Mouse (Mus musculus) intestine, embryonic 14.5 days (tissue): ENCODE results near the gene Slc35e3. TPM values are rescaled to one million over a fixed set of nuclear protein-coding genes. Genes with fewer than 3 reads are reported as not detected.
A peak's percentile ranks its signal among the peaks of the same experiment; 100 is the strongest.

Experiments
- ATAC-seq: fragments of 200-750 bp; cut with Nextera tagmentation; replicated peaks from 2 replicates; pipeline ENCODE4 v1.8.0; 2017; ENCODE audit warnings: low read depth, moderate number of reproducible peaks, moderate TSS enrichment, moderate library complexity; ENCODE audit not compliant: low FRiP score, low TSS enrichment
- DNase-seq: peaks from one replicate; pipeline ENCODE4 v3.0.0-alpha.2; 2018; ENCODE audit warnings: low spot score
- H3K27ac ChIP-seq: fragments of 300-500 bp; sonication (generic); 2 replicates; pipeline ENCODE4 v1.5.1; 2014; ENCODE audit warnings: low read depth, mild to moderate bottlenecking, control low read depth
- H3K27me3 ChIP-seq: fragments of 300-500 bp; sonication (generic); replicated peaks from 2 replicates; pipeline ENCODE4 v1.6.1; 2014; ENCODE audit warnings: low read length, control low read depth; ENCODE audit not compliant: control insufficient read depth, insufficient read depth
- H3K36me3 ChIP-seq: fragments of 300-500 bp; sonication (generic); 2 replicates; pipeline ENCODE4 v1.6.1; 2014; ENCODE audit warnings: low read length, control low read depth; ENCODE audit not compliant: control insufficient read depth, insufficient read depth
- H3K4me1 ChIP-seq: fragments of 300-500 bp; sonication (generic); replicated peaks from 2 replicates; pipeline ENCODE4 v1.6.1; 2014; ENCODE audit warnings: low read length, control low read depth, mixed read lengths; ENCODE audit not compliant: control insufficient read depth, insufficient read depth
- H3K4me2 ChIP-seq: fragments of 300-500 bp; sonication (generic); 2 replicates; pipeline ENCODE4 v1.6.1; 2014; ENCODE audit warnings: low read length
- H3K4me3 ChIP-seq: fragments of 300-500 bp; sonication (generic); 2 replicates; pipeline ENCODE4 v1.5.1; 2014; ENCODE audit warnings: low read depth, low read length, control low read depth, mixed read lengths
- H3K9ac ChIP-seq: fragments of 300-500 bp; sonication (generic); 2 replicates; pipeline ENCODE4 v1.6.1; 2014; ENCODE audit warnings: mild to moderate bottlenecking, low read length
- H3K9me3 ChIP-seq: fragments of 300-500 bp; sonication (generic); 2 replicates; pipeline ENCODE4 v1.6.1; 2016; ENCODE audit warnings: low read length, control low read depth; ENCODE audit not compliant: control insufficient read depth
- WGBS: fragments of 180-500 bp; shearing (Covaris S2); extraction: QIAGEN DNeasy Blood & Tissue Kit; methylation state at CpG from one replicate; pipeline ENCODE4 v1.1.7; 2014; 5-methylcytosine and 5-hydroxymethylcytosine counted together
- polyA plus RNA-seq: library from polyadenylated mRNA; unstranded; fragments of >200 nt; fragmentation: Nextera tagmentation; extraction: Ambion mirVana; gene quantifications from 2 replicates; pipeline ENCODE4 v1.2.1, GENCODE M21; 2014

The Slc35e3 gene
- polyA plus RNA-seq, 1 experiment from 2014 or later: 10.8 TPM

DNA sequence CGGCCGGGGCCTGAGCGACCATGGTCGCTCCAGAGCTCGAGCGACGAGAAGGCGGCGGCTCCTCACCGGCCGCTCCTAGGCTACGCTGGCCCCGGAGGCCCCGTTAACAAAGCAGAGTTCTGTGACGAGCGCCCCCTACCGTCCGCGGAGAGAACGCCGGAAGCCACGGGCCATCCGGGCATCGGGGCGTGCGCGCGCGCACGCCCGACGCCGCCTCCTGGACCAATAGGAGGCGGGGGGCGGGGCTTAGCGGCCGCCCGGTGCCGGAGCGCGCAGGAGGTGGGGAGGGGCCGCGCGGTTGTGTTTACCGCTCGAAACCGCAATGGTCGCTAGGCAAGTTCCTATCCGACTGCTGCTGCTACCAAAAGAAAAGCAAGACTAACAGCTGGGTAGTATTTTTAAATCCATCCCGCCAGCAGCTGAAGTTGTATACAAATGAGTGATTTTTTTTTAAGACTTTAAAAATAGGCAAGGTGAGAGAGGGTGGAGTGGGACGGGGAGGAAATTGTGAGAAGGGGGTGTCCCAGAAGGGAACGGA lies 35.5 kb downstream of the Slc35e3 start, which contains the start of gene Mdm2:
TSS of gene Mdm2 (minus strand) at position 155 of the 538 bp plus-strand sequence.
- H3K9me3 ChIP-seq: no peaks in the 10 kb centered on the region
- no peaks in the 10 kb centered on the region for H3K27me3 ChIP-seq
- H3K9ac ChIP-seq: peak within 1 kb of the TSS; percentile 96
- H3K27ac ChIP-seq: peak within 1 kb of the TSS; percentile 95
- H3K4me1 ChIP-seq: peaks cover 13% of the 10 kb centered on the region
- peak; percentile 100 for DNase-seq
- peak within 1 kb of the TSS; percentile 62 for H3K4me3 ChIP-seq
- H3K4me2 ChIP-seq: peak within 1 kb of the TSS; percentile 91
- ATAC-seq: peak; percentile 92
- under 1% methylated on average over 52 of the region's 52 CpGs for WGBS
- peaks cover 28% of the 10 kb centered on the region for H3K36me3 ChIP-seq

DNA sequence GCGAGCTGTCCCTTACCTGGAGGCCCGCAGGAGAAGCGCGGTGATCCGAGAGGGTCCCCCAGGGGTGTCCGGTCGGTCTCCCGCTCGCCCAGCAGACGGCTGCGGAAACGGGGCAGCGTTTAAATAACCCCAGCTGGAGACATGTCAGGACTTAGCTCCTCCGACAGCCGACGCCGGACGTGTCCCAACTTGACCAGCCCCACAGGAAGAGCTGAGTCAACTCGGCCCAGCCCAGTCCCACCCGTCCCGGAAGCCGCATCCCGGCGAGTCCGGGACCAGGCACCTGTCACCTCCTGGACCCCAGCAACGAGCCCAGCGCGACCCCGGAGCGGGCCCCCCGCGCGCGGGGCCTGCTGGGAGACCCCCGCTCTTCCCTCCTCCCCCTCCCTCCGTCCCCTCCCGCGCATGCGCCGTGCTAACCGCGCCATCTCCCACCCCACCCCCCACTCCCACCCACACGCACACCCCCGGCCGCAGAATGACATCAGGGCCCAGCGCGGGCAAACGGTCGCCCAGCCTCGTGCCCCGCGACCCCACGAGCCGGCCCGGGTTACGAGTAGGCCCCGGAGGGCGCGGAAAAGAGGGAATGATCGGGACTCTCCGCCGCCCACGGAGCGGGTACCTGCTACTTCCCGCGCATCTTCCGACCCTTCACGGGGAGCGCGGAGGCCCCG lies 36.1 kb downstream of the Slc35e3 start:
- Histone ChIP-seq H3K9me3 (no peaks in the 10 kb centered on the region), H3K9ac (peak overlapping the region; percentile 96), H3K27me3 (no peaks in the 10 kb centered on the region), H3K4me2 (peak overlapping the region; percentile 91), H3K27ac (peak overlapping the region; percentile 95), H3K4me1 (peaks cover 13% of the 10 kb centered on the region), H3K36me3 (peaks cover 34% of the 10 kb centered on the region), H3K4me3 (peak overlapping the region; percentile 62)
- ATAC-seq (peak; percentile 80), DNase-seq (peak; percentile 90)
- WGBS: 1% methylated on average over 63 of the region's 71 CpGs

DNA sequence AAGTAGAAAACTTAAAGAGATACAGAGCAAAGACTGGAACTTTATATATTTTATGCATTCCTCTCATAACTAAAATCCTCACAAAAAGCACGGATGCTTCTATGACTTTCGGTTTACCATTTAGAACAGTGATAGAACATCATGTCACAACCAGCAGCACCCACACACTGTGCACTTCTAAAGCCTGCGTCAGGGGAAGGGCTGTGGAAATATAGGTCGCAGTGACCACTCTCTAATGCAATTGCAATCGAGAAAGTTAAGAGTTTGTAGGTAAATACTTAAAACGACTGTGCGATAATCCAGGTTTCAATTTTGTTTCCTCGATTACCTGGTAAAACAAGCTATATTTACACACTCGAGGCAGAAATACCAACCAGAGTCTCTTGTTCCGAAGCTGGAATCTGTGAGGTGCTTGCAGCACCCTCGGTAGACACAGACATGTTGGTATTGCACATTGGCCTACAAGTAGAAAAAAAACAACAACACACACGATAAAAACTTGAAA lies 36.8 kb downstream of the Slc35e3 start:
- H3K27ac ChIP-seq: no peak overlapping the region; the same call in 1 of the 2 replicates
- peak overlapping the region; percentile 91 for H3K4me2 ChIP-seq
- H3K27me3 ChIP-seq: no peaks in the 10 kb centered on the region
- 46% methylated on average over 12 of the region's 12 CpGs for WGBS
- H3K4me1 ChIP-seq: peaks cover 13% of the 10 kb centered on the region
- peaks cover 41% of the 10 kb centered on the region for H3K36me3 ChIP-seq
- H3K9me3 ChIP-seq: no peaks in the 10 kb centered on the region
- ATAC-seq (no peak), DNase-seq (no peak)
- peak overlapping the region; percentile 62 for H3K4me3 ChIP-seq
- peak overlapping the region; percentile 96 for H3K9ac ChIP-seq

DNA sequence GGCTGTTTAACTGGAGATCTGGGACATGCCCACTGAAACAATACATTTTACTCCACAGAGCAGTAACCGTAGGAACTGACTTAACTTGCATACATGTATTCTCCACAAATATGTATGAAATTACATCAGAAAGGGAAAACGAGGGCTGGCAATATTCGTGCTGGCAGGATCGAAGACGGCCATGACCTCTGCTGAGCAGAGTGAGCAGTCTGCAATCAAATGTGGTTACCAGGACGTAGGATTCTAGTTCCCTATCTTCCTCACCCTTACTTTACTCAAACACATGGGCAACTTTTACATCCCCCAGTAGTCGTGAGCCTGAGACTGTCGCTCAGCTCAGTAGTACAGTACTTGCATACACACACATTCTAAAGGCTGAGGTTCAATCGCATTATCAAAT lies 37.3 kb downstream of the Slc35e3 start:
- 81% methylated on average over 9 of the region's 9 CpGs for WGBS
- peak overlapping the region; percentile 62 for H3K4me3 ChIP-seq
- DNase-seq: no peak
- H3K4me1 ChIP-seq: peaks cover 13% of the 10 kb centered on the region
- H3K27ac ChIP-seq: no peak overlapping the region
- H3K9ac ChIP-seq: no peak overlapping the region
- H3K9me3 ChIP-seq: no peaks in the 10 kb centered on the region
- peak overlapping the region; percentile 91 for H3K4me2 ChIP-seq
- peaks cover 46% of the 10 kb centered on the region for H3K36me3 ChIP-seq
- no peaks in the 10 kb centered on the region for H3K27me3 ChIP-seq
- ATAC-seq: no peak

DNA sequence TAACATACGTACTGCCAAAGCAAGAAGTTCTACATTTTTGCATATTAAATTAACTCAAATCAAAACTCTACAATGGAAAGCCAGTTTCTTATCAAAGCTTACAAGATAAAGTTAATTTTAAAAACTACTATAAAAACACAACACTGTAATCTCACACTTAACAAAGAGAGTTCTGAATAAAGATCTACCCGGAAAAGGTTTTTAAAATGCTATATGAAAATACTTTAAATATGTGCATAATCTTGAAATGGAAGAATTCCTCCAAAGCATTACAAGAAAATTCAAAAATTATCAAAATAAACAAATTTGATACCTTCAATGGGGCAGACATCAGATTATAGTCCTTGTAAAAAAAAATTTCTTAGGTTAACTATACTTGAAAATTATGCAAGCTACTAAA lies 37.8 kb downstream of the Slc35e3 start:
- H3K36me3 ChIP-seq: peaks cover 51% of the 10 kb centered on the region
- ATAC-seq (no peak), DNase-seq (no peak)
- H3K9ac ChIP-seq: no peak overlapping the region
- H3K4me2 ChIP-seq: no peak overlapping the region
- WGBS: 95% methylated on average over 2 of the region's 2 CpGs
- H3K9me3 ChIP-seq: no peaks in the 10 kb centered on the region
- no peaks in the 10 kb centered on the region for H3K27me3 ChIP-seq
- no peak overlapping the region for H3K27ac ChIP-seq
- peaks cover 13% of the 10 kb centered on the region for H3K4me1 ChIP-seq
- H3K4me3 ChIP-seq: no peak overlapping the region

DNA sequence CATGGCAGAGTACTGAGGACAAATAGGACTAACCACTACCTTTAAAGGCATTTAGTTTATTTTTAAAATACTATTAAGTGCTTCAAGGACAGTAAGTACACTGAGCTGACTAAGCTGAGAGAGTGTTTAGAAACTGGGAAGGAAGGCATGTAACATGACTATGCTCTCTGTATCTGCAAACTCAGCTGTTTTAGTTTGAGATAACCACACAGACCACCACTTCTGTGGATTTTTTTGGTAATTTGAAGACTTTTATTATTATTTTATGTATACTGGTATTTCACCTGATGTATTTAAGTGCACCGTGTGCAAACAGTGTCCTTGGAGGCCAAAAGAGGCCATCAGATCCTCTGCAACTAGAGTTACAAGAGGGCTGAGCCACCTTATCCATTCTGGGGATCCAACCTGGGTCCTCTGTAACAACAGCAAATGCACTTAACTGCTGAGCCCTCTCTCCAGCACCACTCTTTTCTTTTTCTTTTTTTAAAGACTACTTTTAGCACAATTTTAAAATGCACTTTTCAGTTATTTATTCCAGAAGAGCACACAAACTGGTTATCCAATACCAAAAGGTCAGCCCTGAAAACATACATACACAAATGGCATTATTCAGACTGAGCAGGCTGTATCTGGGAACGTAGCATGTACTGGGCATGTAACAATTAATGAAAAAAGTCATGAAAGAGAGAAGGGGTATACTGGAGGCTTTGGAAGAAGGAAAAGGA lies 38.9 kb downstream of the Slc35e3 start:
- Histone ChIP-seq H3K36me3 (peaks cover 62% of the 10 kb centered on the region), H3K4me2 (no peak overlapping the region), H3K9ac (no peak overlapping the region), H3K9me3 (no peaks in the 10 kb centered on the region), H3K4me3 (no peak overlapping the region), H3K27me3 (no peaks in the 10 kb centered on the region), H3K4me1 (peaks cover 13% of the 10 kb centered on the region), H3K27ac (no peak overlapping the region)
- DNase-seq (no peak), ATAC-seq (no peak)
- WGBS: 90% methylated on average over 2 of the region's 2 CpGs

DNA sequence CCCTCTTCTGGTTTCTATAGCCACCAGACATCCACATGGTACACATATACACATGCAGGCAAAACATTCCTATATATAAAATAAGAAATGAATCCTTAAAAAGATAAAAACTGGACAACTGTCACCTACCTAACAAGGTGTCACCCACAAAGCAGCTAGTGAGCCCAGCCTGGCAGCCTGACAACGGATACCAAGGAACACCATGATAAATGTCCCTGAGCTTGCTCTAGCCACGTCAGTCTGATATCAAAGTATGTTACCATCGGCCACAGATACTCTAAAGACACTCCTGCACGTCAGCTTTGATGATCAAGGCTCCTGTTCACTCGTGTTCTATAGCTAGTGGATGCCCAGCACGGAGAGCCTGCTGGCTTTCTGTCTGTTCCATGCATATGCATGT lies 39.7 kb downstream of the Slc35e3 start:
- H3K9me3 ChIP-seq: no peaks in the 10 kb centered on the region
- 89% methylated on average over 6 of the region's 6 CpGs for WGBS
- no peak overlapping the region for H3K9ac ChIP-seq
- peaks cover 70% of the 10 kb centered on the region for H3K36me3 ChIP-seq
- H3K4me2 ChIP-seq: no peak overlapping the region
- H3K27ac ChIP-seq: no peak overlapping the region
- DNase-seq (no peak), ATAC-seq (no peak)
- H3K4me3 ChIP-seq: no peak overlapping the region
- H3K4me1 ChIP-seq: peaks cover 13% of the 10 kb centered on the region
- H3K27me3 ChIP-seq: no peaks in the 10 kb centered on the region

DNA sequence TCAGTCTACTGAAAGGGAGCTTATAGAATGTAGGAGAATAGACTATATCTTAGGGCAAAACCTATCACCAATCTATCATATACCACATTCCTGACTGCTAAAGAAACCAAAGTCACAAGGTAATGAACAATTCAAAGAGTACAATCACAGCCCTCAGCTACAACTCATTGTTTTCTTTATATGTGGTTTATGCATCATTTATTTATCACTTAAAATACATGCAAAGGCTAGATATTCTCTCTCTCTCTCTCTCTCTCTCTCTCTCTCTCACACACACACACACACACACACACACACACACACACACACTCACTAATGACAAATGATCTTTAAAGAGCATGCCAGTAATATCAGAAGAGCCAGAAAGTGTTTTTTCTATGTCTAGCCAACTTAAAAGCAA lies 40.4 kb downstream of the Slc35e3 start:
- H3K9me3 ChIP-seq: no peaks in the 10 kb centered on the region
- H3K4me3 ChIP-seq: no peak overlapping the region
- H3K27me3 ChIP-seq: no peaks in the 10 kb centered on the region
- DNase-seq: no peak
- peaks cover 10% of the 10 kb centered on the region for H3K4me1 ChIP-seq
- ATAC-seq: no peak
- H3K27ac ChIP-seq: no peak overlapping the region
- H3K9ac ChIP-seq: no peak overlapping the region
- H3K36me3 ChIP-seq: peaks cover 76% of the 10 kb centered on the region
- H3K4me2 ChIP-seq: no peak overlapping the region
